Mouse (Mus musculus) cortical plate, adult 2 months (tissue): ENCODE results near the gene Phldb2. TPM values are rescaled to one million over a fixed set of nuclear protein-coding genes. Genes with fewer than 3 reads are reported as not detected.

Experiments
- H3K27ac ChIP-seq: fragments of 200-500 bp; 2 replicates; pipeline ENCODE4 v1.5.1; 2012; ENCODE audit warnings: low read length, control low read depth, inconsistent platforms; ENCODE audit not compliant: insufficient read depth
- H3K4me1 ChIP-seq: fragments of 200-500 bp; 2 replicates; pipeline ENCODE4 v1.6.1; 2011; ENCODE audit warnings: low read length; ENCODE audit not compliant: control insufficient read depth, insufficient read depth
- H3K4me3 ChIP-seq: fragments of 200-500 bp; 2 replicates; pipeline ENCODE4 v1.5.1; 2011; ENCODE audit warnings: mild to moderate bottlenecking, low read length, control low read depth; ENCODE audit not compliant: insufficient read depth
- CTCF ChIP-seq: fragments of 200-500 bp; IDR thresholded peaks from 2 replicates; pipeline ENCODE4 v1.5.1; 2011; ENCODE audit warnings: mild to moderate bottlenecking, control low read depth, low read length; ENCODE audit not compliant: insufficient read depth; ENCODE audit errors: extremely low read depth
- POLR2A ChIP-seq: fragments of 200-500 bp; IDR thresholded peaks from 2 replicates; pipeline ENCODE4 v1.6.1; 2011; ENCODE audit warnings: mild to moderate bottlenecking, low read length, control low read depth; ENCODE audit not compliant: insufficient read depth; ENCODE audit errors: extremely low read depth
- polyA plus RNA-seq: library from polyadenylated mRNA; depleted of rRNA; stranded (reverse); fragments of >200 nt; gene quantifications from 2 replicates; pipeline ENCODE4 v1.2.3, GENCODE M21; 2012

Phldb2 gene
- polyA plus RNA-seq, 1 experiment, result 5.4 TPM

- H3K4me3 ChIP-seq, result no peak overlapping the region
- no peak for TF ChIP-seq CTCF
- no peak for TF ChIP-seq POLR2A
- no peaks in the 10 kb centered on the region for H3K4me1 ChIP-seq
- no peak overlapping the region for H3K27ac ChIP-seq
These were observed 54.9 kb downstream of the Phldb2 start for GRCm38 (mm10) chr16:45898459-45898858.

GRCm38 (mm10) chr16:45896587-45896986, 56.8 kb downstream of the Phldb2 start:
- Histone ChIP-seq H3K27ac (no peak overlapping the region), H3K4me1 (no peaks in the 10 kb centered on the region), H3K4me3 (no peak overlapping the region)
- no peak for TF ChIP-seq CTCF
- TF ChIP-seq POLR2A, result no peak

- Histone ChIP-seq H3K4me3 (no peak overlapping the region), H3K27ac (no peak overlapping the region), H3K4me1 (no peaks in the 10 kb centered on the region)
- TF ChIP-seq CTCF (no peak), POLR2A (no peak)
These were observed 58.4 kb downstream of the Phldb2 start for GRCm38 (mm10) chr16:45894998-45895397.

- H3K27ac ChIP-seq, result no peak overlapping the region
- no peak overlapping the region for H3K4me3 ChIP-seq
- no peaks in the 10 kb centered on the region for H3K4me1 ChIP-seq
- TF ChIP-seq POLR2A, result no peak
- no peak for TF ChIP-seq CTCF
These were observed 59.6 kb downstream of the Phldb2 start for GRCm38 (mm10) chr16:45893796-45894195.

GRCm38 (mm10) chr16:45892928-45893327, 60.5 kb downstream of the Phldb2 start:
- H3K4me3 ChIP-seq, result no peak overlapping the region
- no peaks in the 10 kb centered on the region for H3K4me1 ChIP-seq
- TF ChIP-seq POLR2A (no peak), CTCF (no peak)
- H3K27ac ChIP-seq, result no peak overlapping the region

GRCm38 (mm10) chr16:45890471-45891200, 62.8 kb downstream of the Phldb2 start:
- TF ChIP-seq POLR2A (no peak), CTCF (no peak)
- no peak overlapping the region for H3K4me3 ChIP-seq
- H3K4me1 ChIP-seq, result no peaks in the 10 kb centered on the region
- H3K27ac ChIP-seq, result no peak overlapping the region

- H3K4me3 ChIP-seq, result no peak overlapping the region
- TF ChIP-seq CTCF, result no peak
- TF ChIP-seq POLR2A, result no peak
- no peaks in the 10 kb centered on the region for H3K4me1 ChIP-seq
- H3K27ac ChIP-seq, result no peak overlapping the region
These were observed 63.8 kb downstream of the Phldb2 start for GRCm38 (mm10) chr16:45889636-45890035.

GRCm38 (mm10) chr16:45886599-45886998, 66.8 kb downstream of the Phldb2 start:
- H3K4me1 ChIP-seq, result no peaks in the 10 kb centered on the region
- TF ChIP-seq CTCF (no peak), POLR2A (no peak)
- H3K4me3 ChIP-seq, result no peak overlapping the region
- H3K27ac ChIP-seq, result no peak overlapping the region

GRCm38 (mm10) chr16:45884194-45884593, 69.2 kb downstream of the Phldb2 start:
- H3K27ac ChIP-seq, result no peak overlapping the region

GRCm38 (mm10) chr16:45881177-45881832, 72.1 kb downstream of the Phldb2 start:
- no peaks in the 10 kb centered on the region for H3K4me1 ChIP-seq
- no peak overlapping the region for H3K27ac ChIP-seq
- TF ChIP-seq POLR2A, result no peak
- TF ChIP-seq CTCF, result no peak
- H3K4me3 ChIP-seq, result no peak overlapping the region

More at GRCm38 (mm10) chr16:45884194-45884593, 69.2 kb downstream of the Phldb2 start:
- Histone ChIP-seq H3K4me1 (no peaks in the 10 kb centered on the region), H3K4me3 (no peak overlapping the region)
- no peak for TF ChIP-seq POLR2A
- TF ChIP-seq CTCF, result no peak
